Mouse (Mus musculus) cerebellum, adult (tissue): Measurements from ENCODE around the gene Osbp2.

ENCODE experiments used
- ATAC-seq: cut with Nextera tagmentation; 2 replicates; pipeline ENCODE4 v1.9.2; 2017; ENCODE audit warnings: mild to moderate bottlenecking, moderate library complexity, mixed read lengths; ENCODE audit not compliant: insufficient number of reproducible peaks, low FRiP score, low TSS enrichment

The Osbp2 gene

GRCm38 (mm10) chr11:3864343-3864742 lies 640 bp upstream of the Osbp2 start:
- no peak for ATAC-seq

GRCm38 (mm10) chr11:3862661-3863453 lies 846 bp downstream of the Osbp2 start:
- no peak for ATAC-seq

DNA sequence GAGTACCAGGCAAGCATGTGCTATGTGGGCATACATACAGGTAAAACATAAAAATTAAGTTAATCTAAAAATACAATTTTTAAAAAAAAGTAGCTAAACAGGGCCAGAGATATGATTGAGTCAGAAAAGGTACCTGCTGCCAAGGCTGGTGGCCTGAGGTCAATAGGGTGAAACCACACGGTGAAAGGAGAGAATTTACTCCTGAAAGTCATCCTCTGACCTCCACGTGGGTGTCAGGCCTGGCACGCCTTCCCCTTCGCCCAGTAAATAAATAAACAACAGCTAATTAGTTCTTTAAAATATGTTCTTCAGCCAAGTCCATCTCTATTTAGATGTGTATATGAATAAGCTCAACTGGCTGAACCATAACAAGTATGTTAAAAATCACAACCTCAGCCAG lies 3.3 kb downstream of the Osbp2 start:
- no peak for ATAC-seq

GRCm38 (mm10) chr11:3859778-3860177 lies 3.9 kb downstream of the Osbp2 start:
- no peak for ATAC-seq

DNA sequence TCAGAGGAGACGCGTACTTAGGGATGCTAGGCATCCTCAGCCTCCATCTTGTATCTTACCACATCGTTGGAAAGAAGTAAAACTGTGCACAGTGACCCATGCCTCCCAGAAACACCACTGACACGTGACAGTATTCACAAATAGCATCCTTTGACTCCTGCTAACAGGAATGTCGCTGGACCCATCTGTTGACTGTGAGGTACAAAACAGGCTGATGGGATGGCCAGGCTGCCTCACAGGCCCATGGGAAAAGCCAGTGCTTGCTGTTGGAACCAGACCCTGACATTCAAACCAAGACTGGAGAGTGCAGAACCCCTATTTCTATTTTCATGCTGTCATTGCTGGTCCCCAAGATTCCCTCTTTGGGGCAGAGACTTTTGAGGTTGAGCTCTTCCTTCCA lies 5.8 kb downstream of the Osbp2 start:
- no peak for ATAC-seq

DNA sequence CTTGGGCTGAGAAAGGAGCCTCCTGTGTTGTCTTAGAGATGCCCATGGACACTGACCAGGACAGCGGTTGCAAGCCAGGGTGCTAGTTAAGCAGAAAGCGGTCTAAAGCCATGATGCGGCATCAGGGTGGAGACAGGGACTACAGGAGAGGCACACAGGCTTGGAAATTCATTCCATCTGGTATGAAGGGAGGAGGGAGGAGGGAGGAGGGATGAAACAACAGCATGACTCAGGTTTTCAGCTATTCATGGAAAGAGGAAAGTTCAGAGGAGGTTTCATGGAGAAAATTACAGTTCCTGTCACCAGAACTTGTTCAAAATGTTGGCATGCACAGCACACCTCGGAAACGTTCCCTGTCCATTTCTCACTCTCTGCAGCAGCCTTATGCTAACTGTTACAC lies 7.9 kb downstream of the Osbp2 start:
- ATAC-seq: peak; percentile 28; the same call in 1 of the 2 replicates

GRCm38 (mm10) chr11:3854156-3854555 lies 9.5 kb downstream of the Osbp2 start:
- no peak for ATAC-seq

GRCm38 (mm10) chr11:3853481-3854034 lies 10.1 kb downstream of the Osbp2 start:
- peak; percentile 95 for ATAC-seq

DNA sequence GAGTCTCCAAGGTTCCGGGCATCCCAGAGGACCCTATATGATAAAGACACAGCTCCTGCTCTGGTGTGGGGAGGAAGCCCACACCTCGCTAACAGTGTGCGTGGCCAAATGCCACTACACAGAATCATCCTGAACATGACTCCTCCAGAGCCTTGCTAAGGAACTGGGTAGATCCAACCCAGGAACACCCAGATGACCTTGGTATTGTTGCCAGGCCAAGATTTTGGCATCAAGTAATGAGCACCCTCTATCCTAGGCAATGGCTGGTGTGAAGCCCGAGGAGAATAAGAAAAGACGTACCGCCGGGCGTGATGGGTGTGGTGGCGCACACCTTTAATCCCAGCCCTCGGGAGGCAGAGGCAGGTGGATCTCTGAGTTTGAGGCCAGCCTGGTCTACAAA lies 10.7 kb downstream of the Osbp2 start:
- no peak for ATAC-seq

- no peak for ATAC-seq
Measured at GRCm38 (mm10) chr11:3851872-3852271, 11.8 kb downstream of the Osbp2 start.

DNA sequence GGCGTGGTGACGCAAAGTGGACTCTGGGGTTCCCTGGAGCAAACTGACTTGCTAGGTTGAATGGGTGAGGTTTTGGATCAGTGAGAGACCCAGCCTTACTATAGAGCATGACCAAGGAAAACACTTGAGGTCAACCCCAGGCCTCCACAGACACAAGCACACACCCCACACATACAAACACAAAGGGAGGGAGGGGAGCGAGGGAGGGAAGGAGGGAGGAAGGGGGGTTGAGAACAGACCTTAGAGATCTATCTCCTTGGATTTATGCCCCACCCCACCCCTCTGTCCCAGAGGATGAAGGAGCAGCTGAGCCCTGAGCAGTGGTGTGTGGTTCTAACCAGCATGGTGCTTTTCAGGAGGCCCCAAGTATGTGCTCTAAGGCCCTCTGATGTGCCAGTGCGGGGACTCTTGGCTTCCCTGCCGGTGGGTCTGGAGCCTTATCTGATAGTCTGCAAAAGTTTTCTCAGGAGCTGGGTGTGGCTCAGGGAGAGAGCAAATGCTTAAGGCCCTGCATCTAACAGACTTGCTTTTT lies 12.9 kb downstream of the Osbp2 start:
- ATAC-seq: no peak

GRCm38 (mm10) chr11:3850315-3850614 lies 13.4 kb downstream of the Osbp2 start:
- no peak for ATAC-seq

GRCm38 (mm10) chr11:3849469-3850314 lies 14.0 kb downstream of the Osbp2 start:
- no peak for ATAC-seq

- ATAC-seq: no peak
Measured at GRCm38 (mm10) chr11:3846351-3846750, 17.4 kb downstream of the Osbp2 start.

- no peak for ATAC-seq
Measured at GRCm38 (mm10) chr11:3843943-3844734, 19.6 kb downstream of the Osbp2 start.

GRCm38 (mm10) chr11:3835271-3835670 lies 28.4 kb downstream of the Osbp2 start:
- ATAC-seq: no peak

DNA sequence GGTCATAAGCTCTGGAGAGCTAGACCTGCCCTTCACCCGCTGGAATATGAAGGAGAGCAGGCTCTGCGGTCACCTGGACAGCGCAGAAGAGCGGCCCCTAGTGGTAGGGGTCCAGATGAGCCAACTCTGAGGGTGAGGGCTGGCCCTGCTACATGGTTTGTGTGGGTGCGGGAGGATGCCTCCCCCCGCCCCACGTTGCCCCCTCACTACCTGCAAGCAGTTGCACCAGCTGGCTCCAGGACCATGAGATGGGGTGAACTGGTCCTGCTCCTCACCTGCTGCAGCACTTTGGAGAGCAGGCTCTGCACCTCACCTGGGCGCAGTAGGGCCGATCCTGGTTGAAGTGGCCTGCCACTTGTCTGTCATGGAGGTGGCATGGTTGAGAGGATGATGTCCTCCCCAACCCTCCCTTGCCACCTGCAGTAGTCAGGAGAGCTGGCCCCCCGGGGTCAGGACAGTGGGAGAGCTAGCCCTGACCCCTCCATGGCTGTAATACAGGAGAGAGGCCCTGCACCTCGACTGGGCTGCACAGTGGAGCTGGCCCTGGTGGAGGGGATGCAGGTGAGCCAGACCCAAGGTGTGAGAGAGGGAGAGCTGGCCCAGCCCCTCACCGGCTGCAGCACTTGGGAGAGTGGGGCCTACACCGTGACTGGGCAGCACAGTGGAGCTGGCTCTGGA lies 29.1 kb downstream of the Osbp2 start:
- ATAC-seq: 0 out of 2 replicates have a peak, but pooled peaks have one; percentile 15

- peak; percentile 45; the same call in 1 of the 2 replicates for ATAC-seq
Measured at GRCm38 (mm10) chr11:3833544-3834420, 29.9 kb downstream of the Osbp2 start.
